Mouse (Mus musculus): Measurements from ENCODE around the gene Tmem52. TPM values are rescaled to one million over a fixed set of nuclear protein-coding genes. Genes with fewer than 3 reads are reported as not detected.

The Tmem52 gene
- polyA plus RNA-seq, 1 experiment from 2014 or later = 1.9 TPM

Other genes with a start within 250 kb of the Tmem52 start
- 14.5 and 15.9 TPM in 2 replicates for gene Ski, start 246.5 kb upstream of the Tmem52 start, polyA plus RNA-seq (2015; fragmentation: Nextera tagmentation; extraction: Ambion mirVana)
- gene Faap20, start 219.3 kb upstream of the Tmem52 start, polyA plus RNA-seq (2015; fragmentation: Nextera tagmentation; extraction: Ambion mirVana) = 77.4 and 77.8 TPM in 2 replicates
- 17.3 and 17.9 TPM in 2 replicates for gene Prkcz, start 107.8 kb upstream of the Tmem52 start, polyA plus RNA-seq (2015; fragmentation: Nextera tagmentation; extraction: Ambion mirVana)
- gene Gabrd, start 71.0 kb upstream of the Tmem52 start, polyA plus RNA-seq (2015; fragmentation: Nextera tagmentation; extraction: Ambion mirVana) = 0.07 TPM in 1 of 2 replicates, not detected in the other
- gene Cfap74, start 59.9 kb upstream of the Tmem52 start, polyA plus RNA-seq (2015; fragmentation: Nextera tagmentation; extraction: Ambion mirVana) = 1.5 and 1.8 TPM in 2 replicates
- gene Gnb1, start 22.2 kb downstream of the Tmem52 start, polyA plus RNA-seq (2015; fragmentation: Nextera tagmentation; extraction: Ambion mirVana) = 413 and 477 TPM in 2 replicates
- 107 and 110 TPM in 2 replicates for gene Nadk, start 93.3 kb downstream of the Tmem52 start, polyA plus RNA-seq (2015; fragmentation: Nextera tagmentation; extraction: Ambion mirVana)
- 7.8 and 10.1 TPM in 2 replicates for gene Slc35e2, start 132.3 kb downstream of the Tmem52 start, polyA plus RNA-seq (2015; fragmentation: Nextera tagmentation; extraction: Ambion mirVana)
- 56.6 and 65.6 TPM in 2 replicates for gene Cdk11b, start 155.7 kb downstream of the Tmem52 start, polyA plus RNA-seq (2015; fragmentation: Nextera tagmentation; extraction: Ambion mirVana)
- not detected in 2 replicates for gene Gm10563, start 176.3 kb downstream of the Tmem52 start, polyA plus RNA-seq (2015; fragmentation: Nextera tagmentation; extraction: Ambion mirVana)
- gene Mmp23, start 184.3 kb downstream of the Tmem52 start, polyA plus RNA-seq (2015; fragmentation: Nextera tagmentation; extraction: Ambion mirVana) = 70.4 and 71.7 TPM in 2 replicates
- 31.9 and 34.1 TPM in 2 replicates for gene Mib2, start 200.1 kb downstream of the Tmem52 start, polyA plus RNA-seq (2015; fragmentation: Nextera tagmentation; extraction: Ambion mirVana)
- 2.5 and 2.8 TPM in 2 replicates for gene Fndc10, start 225.2 kb downstream of the Tmem52 start, polyA plus RNA-seq (2015; fragmentation: Nextera tagmentation; extraction: Ambion mirVana)
- gene Ssu72, start 235.7 kb downstream of the Tmem52 start, polyA plus RNA-seq (2015; fragmentation: Nextera tagmentation; extraction: Ambion mirVana) = 144 and 159 TPM in 2 replicates